Mouse (Mus musculus): ENCODE measurements around the gene Gsg1.
A peak's percentile ranks its signal among the peaks of the same experiment; 100 is the strongest.

Gene Gsg1

GRCm38 (mm10) chr6:135206909-135207308 lies 47.2 kb downstream of the Gsg1 start:
- no peak for DNase-seq (ENCODE audit: low read depth, low spot score)

DNA sequence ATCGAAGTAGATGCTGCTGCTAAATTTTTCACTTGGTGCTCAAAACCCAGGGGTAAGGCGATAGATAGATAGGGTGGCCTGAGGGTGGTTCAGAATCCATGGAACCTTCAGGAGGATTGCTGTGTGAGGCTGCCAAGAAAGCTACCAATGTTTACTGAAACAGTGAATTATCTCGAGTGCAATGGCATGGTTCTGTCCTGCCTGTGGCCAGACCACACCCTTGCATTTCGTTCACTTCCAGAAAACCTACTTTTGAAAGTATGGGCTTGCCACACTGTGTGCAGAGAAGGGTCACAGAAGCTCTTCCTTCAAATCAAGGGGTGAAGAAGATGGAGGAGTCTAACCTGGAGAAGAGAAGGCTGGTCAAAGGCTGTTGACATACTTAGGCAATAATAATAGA lies 48.3 kb downstream of the Gsg1 start:
- DNase-seq (ENCODE audit: low read depth, low spot score) = no peak

DNA sequence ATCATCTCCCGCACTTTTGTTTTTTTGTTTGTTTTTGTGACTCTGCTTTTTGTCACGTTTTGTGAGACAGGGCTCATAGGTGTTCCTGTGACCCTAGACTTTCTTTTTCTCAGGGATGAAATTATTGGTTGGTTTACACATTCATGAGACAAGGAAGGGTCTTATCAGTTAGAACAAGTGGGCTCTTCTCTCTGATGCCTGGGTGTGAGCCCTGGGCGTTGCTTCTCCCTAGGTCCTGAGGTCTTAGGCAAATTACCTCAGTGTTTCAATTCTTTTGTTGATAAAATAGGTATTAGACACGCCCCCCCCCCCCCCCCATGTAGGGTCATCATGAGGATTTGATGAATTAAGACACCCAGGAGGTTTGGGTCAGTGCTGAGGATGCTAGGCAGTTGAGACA lies 49.3 kb downstream of the Gsg1 start:
- DNase-seq (ENCODE audit: low read depth, low spot score) = no peak

GRCm38 (mm10) chr6:135203737-135204136 lies 50.4 kb downstream of the Gsg1 start:
- DNase-seq (ENCODE audit: low read depth, low spot score) = no peak

DNA sequence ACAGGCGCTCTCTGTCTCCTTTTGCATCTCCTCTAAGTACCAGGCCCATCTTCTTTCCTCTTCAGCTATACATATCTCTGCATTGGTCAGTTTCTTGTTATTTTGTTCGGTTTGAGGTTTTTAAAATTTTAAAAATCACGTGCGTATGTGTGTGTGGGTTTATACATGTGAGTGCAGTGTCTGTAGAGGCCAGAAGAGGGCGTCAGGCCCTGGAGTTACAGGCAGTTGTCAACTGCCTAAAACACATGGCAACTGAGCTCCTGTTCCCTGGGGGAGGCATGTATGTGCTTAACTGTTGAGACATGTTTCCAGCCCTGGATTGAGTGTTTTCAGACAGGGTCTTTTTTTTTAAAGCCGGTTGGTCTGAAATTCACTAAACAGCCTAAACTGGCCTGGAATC lies 51.5 kb downstream of the Gsg1 start:
- DNase-seq (ENCODE audit: low read depth, low spot score) = peak; percentile 47

- DNase-seq (ENCODE audit: low read depth, low spot score) = no peak
Measured at GRCm38 (mm10) chr6:135200122-135200957, 53.8 kb downstream of the Gsg1 start.

DNA sequence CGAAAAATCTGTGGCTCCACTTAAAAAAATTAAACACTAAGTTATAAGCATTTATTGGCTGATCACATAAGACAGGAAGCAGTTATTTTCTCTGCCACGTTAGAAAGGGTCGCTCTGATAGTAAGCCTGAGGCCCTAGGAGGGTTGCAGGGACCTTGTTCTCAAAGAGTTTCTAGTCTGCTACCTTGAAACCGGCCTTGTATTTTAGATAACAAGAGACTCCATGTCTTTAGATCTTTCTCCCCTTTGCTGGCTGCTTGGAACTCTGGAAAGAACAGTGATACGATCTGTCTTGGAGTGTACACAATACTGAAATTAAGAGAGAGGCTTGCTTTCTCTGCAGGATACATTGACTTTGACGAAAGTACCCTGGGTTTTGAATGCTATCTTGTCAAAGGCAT lies 55.4 kb downstream of the Gsg1 start:
- DNase-seq (ENCODE audit: low read depth, low spot score) = no peak

DNA sequence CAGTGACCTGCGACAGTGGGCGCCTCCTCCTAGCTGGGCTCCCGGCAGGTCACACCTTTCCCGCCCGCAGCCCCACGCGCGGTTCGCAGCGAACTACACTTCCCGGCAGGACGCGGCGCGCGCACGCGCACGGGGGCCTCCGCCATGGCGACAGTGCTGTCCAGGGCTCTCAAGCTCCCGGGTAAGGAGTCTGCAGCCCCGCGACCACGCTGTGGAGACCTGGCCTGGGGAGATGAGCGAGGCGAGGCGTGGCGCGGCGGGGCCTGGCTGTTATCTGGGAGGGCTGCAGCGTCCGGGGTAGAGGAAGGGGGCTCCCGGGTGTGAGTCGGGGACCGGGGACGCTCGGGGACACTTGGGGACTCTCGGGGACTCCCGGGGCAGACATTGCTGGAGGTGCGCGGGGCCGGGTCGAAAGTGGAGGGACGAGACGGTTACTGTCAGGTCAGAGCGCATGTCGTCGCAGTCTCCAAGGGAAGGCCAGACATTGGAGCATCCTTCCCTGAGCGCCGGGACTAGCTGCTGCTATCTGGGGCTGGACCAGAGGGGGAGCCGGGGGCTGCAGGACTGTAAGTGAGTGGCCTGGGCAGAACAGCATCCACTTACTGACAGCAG lies 56.1 kb downstream of the Gsg1 start, which contains the start of the genes Fam234b and Hebp1:
Fam234b (plus strand) TSS at position 57 of the 612 bp plus-strand sequence.
Hebp1 (minus strand) TSS at position 102 of the 612 bp plus-strand sequence.
- peak; percentile 76 for DNase-seq (ENCODE audit: low read depth, low spot score)

GRCm38 (mm10) chr6:135197446-135197845 lies 56.7 kb downstream of the Gsg1 start:
- no peak for DNase-seq (ENCODE audit: low read depth, low spot score)

DNA sequence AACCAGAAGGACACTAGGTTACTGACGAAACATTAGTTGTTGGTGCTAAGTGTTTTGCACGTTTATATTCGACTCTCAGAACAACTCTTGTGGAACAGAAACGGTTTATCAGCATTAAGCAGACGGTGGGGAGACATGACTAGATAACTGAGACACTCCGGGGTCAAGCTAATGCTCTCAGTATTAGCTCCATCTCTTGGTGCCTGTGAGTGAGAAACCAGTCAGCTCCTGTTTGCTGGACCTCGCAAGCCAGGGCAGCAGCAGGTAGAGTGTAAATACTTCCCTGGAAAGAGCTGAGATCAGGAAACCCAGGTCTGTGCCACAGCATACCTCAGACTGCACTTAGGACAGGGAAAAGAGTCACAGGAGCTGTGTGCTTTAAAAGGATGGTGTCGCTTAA lies 57.4 kb downstream of the Gsg1 start:
- no peak for DNase-seq (ENCODE audit: low read depth, low spot score)

DNA sequence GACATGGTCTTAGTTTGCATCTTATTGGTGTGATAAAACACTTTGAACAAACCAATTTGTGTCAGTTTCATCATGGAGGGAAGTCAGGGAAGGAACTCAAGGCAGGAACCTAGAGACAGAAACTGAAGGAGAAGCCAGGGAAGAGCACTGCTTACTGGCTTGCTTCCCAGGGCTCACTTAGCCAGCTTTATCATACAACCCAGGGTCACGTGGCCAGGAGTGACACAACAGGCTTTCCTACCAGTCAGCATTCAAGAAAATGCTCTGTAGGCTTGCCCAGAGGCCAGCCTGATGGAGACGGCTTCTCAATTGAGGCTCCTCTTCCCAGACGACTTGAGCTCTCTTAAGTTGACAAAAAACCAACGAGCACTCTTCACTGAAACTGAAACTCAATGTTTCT lies 59.2 kb downstream of the Gsg1 start:
- no peak for DNase-seq (ENCODE audit: low read depth, low spot score)

- DNase-seq (ENCODE audit: low read depth, low spot score) = peak; percentile 59
Measured at GRCm38 (mm10) chr6:135193733-135194132, 60.4 kb downstream of the Gsg1 start.

- no peak for DNase-seq (ENCODE audit: low read depth, low spot score)
Measured at GRCm38 (mm10) chr6:135192993-135193392, 61.2 kb downstream of the Gsg1 start.

- DNase-seq (ENCODE audit: low read depth, low spot score) = no peak
Measured at GRCm38 (mm10) chr6:135191906-135192305, 62.2 kb downstream of the Gsg1 start.

- no peak for DNase-seq (ENCODE audit: low read depth, low spot score)
Measured at GRCm38 (mm10) chr6:135190122-135190521, 64.0 kb downstream of the Gsg1 start.

DNA sequence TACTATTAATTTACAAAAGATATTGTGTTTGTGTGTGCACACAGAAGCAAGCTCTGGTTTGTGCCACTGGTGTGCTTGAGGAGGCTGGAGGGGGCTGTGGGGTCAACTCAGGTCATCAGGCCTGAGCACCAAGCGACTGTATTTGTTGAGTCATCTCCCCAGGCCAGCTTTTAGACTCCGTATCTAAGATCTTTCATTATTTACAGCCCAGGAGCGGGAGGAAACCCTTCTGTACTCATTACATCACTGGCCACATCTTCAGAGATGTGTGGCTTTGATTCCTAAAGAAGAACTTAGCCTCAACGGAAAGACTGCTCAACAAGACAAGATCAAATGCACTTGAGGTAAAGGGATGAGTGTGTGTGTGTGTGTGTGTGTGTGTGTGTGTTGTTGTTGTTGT lies 65.5 kb downstream of the Gsg1 start:
- no peak for DNase-seq (ENCODE audit: low read depth, low spot score)
